22 mouse cellular contexts compared by ENCODE assay signal in the genomic region with DNA sequence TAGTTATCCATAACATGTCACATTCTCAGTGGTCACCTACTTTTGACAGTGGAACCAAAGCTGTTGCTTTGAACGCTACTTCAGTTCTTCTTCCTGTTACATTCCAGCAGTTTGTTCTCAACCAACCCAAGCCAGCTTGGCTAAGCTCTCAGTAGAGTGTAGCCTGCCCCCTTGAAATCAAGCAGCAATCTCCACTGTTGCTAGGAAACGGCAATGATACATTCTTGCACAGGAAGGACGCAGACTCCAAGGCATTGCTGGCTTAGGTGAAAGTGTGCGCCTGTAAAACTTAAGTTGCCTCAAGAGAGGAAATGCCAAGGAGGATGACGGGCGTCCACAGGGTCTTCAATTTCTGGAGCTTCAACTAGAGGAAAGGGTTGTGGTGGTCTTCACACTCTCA. TPM values are rescaled to one million over a fixed set of nuclear protein-coding genes. Genes with fewer than 3 reads are reported as not detected.
DNase-seq lines count a peak whose midpoint lies in the region; ATAC-seq and TF ChIP-seq lines count a peak whose summit lies in the region.
"Had no signal": no experiment of that assay in that cellular context is flagged by ENCODE, and none has a peak within 500 bp of the region (broad histone marks: within the 10 kb centered on the region; RNA-seq: fewer than 3 reads in every experiment).

No protein-coding gene starts in this region.

- 68% methylated on average over 6 of the region's 6 CpGs for WGBS in kidney, embryonic 15.5 days
- WGBS in limb, embryonic 14.5 days, result 76% methylated on average over 6 of the region's 6 CpGs

- DNase-seq in kidney, adult 11 months, result no peak
- peak; percentile 53 for DNase-seq in ZHBTc4 (ENCODE audit: low read depth, low spot score)
- DNase-seq in limb, embryonic 14.5 days (ENCODE audit: low spot score), result no peak
- peak; percentile 73 for DNase-seq in lung, postnatal 36 days
- DNase-seq in spleen, adult 18-20 months, result no peak
- DNase-seq: adrenal gland, postnatal 10 days; B cell, adult 2 months; cerebellum, postnatal 10 days; forebrain, postnatal 0 days; gastrocnemius, postnatal 10 days; heart, adult 2 months; heart, postnatal 4 days had no signal

- no peaks in the 10 kb centered on the region for H3K9me3 ChIP-seq in kidney, embryonic 15.5 days (replicated peaks)
- H3K9me3 ChIP-seq in limb, embryonic 14.5 days (ENCODE audit: control insufficient read depth, low read length), result no peaks in the 10 kb centered on the region
- H3K9me3 ChIP-seq: heart, embryonic 15.5 days; hindbrain, embryonic 15.5 days; intestine, embryonic 15.5 days; limb, embryonic 15.5 days; midbrain, embryonic 15.5 days; neural tube, embryonic 15.5 days had no signal

- TF ChIP-seq POLR2A in limb, embryonic 14.5 days (IDR thresholded peaks at IDR 0.05; ENCODE audit: borderline replicate concordance, extremely low read depth, insufficient read depth, insufficient read length), result no peak

- H3K4me3 ChIP-seq in kidney, embryonic 15.5 days (replicated peaks), result no peak overlapping the region
- no peak overlapping the region for H3K4me3 ChIP-seq in limb, embryonic 14.5 days (replicated peaks; ENCODE audit: low read length)
- H3K4me3 ChIP-seq: heart, adult 2 months; heart, embryonic 15.5 days; hindbrain, embryonic 15.5 days; intestine, embryonic 15.5 days; limb, embryonic 15.5 days; midbrain, embryonic 15.5 days; myocyte; neural tube, embryonic 15.5 days had no signal

- H3K4me2 ChIP-seq in kidney, embryonic 15.5 days, result no peak overlapping the region
- H3K4me2 ChIP-seq in limb, embryonic 14.5 days (replicated peaks; ENCODE audit: low read depth, low read length, severe bottlenecking), result no peak overlapping the region
- H3K4me2 ChIP-seq: heart, embryonic 15.5 days; hindbrain, embryonic 15.5 days; intestine, embryonic 15.5 days; limb, embryonic 15.5 days; midbrain, embryonic 15.5 days; neural tube, embryonic 15.5 days had no signal

- H3K4me1 ChIP-seq in kidney, embryonic 15.5 days, result 0 out of 2 replicates have a peak, but pooled peaks cover 7% of the 10 kb centered on the region
- H3K4me1 ChIP-seq in limb, embryonic 14.5 days (ENCODE audit: control insufficient read depth, insufficient read depth, low read length), result no peaks in the 10 kb centered on the region
- H3K4me1 ChIP-seq: heart, embryonic 15.5 days; hindbrain, embryonic 15.5 days; intestine, embryonic 15.5 days; limb, embryonic 15.5 days; midbrain, embryonic 15.5 days; neural tube, embryonic 15.5 days had no signal

- 0 out of 2 replicates have a peak overlapping the region, but pooled peaks have one; percentile 2 for H3K27ac ChIP-seq in kidney, embryonic 15.5 days
- H3K27ac ChIP-seq in limb, embryonic 14.5 days (replicated peaks; ENCODE audit: low read depth, low read length), result no peak overlapping the region
- H3K27ac ChIP-seq: heart, adult 2 months; heart, embryonic 15.5 days; hindbrain, embryonic 15.5 days; intestine, embryonic 15.5 days; limb, embryonic 15.5 days; midbrain, embryonic 15.5 days; neural tube, embryonic 15.5 days had no signal

- peaks cover 20% of the 10 kb centered on the region for H3K36me3 ChIP-seq in kidney, embryonic 15.5 days
- peaks cover 20% of the 10 kb centered on the region for H3K36me3 ChIP-seq in limb, embryonic 14.5 days (ENCODE audit: control insufficient read depth, insufficient read depth, low read length)
- H3K36me3 ChIP-seq: intestine, embryonic 15.5 days; midbrain, embryonic 15.5 days had no signal

- no peaks in the 10 kb centered on the region for H3K27me3 ChIP-seq in kidney, embryonic 15.5 days
- no peaks in the 10 kb centered on the region for H3K27me3 ChIP-seq in limb, embryonic 14.5 days (ENCODE audit: control insufficient read depth, insufficient read depth, low read length)
- H3K27me3 ChIP-seq: heart, embryonic 15.5 days; hindbrain, embryonic 15.5 days; intestine, embryonic 15.5 days; limb, embryonic 15.5 days; midbrain, embryonic 15.5 days; neural tube, embryonic 15.5 days had no signal

- peak; percentile 62; the same call in 1 of the 2 replicates for ATAC-seq in kidney, embryonic 15.5 days (replicated peaks; ENCODE audit: low FRiP score)
- peak; percentile 30; the same call in 1 of the 2 replicates for ATAC-seq in limb, embryonic 14.5 days (ENCODE audit: low FRiP score, low read depth)
- no peak for ATAC-seq in megakaryocyte progenitor cell, adult 5-6 weeks (replicated peaks; ENCODE audit: poor library complexity)
- ATAC-seq: forebrain, postnatal 0 days; midbrain, embryonic 15.5 days had no signal

- no peak overlapping the region for H3K9ac ChIP-seq in kidney, embryonic 15.5 days
- H3K9ac ChIP-seq in limb, embryonic 14.5 days (ENCODE audit: low read depth, low read length, severe bottlenecking), result no peak overlapping the region
- H3K9ac ChIP-seq: forebrain, postnatal 0 days; heart, embryonic 15.5 days; hindbrain, embryonic 15.5 days; intestine, embryonic 15.5 days; limb, embryonic 15.5 days; midbrain, embryonic 15.5 days; neural tube, embryonic 15.5 days had no signal

RNA-seq across cellular contexts. Expression of a gene that starts 10.7 kb away (rescaled TPM):
- 13.0 and 13.4 TPM in 2 replicates for polyA plus RNA-seq in kidney, embryonic 15.5 days (2015; fragmentation: Nextera tagmentation; extraction: Ambion mirVana)
- 5.8 and 7.0 TPM in 2 replicates for polyA plus RNA-seq in limb, embryonic 14.5 days (2012; rRNA removed)
- polyA plus RNA-seq in limb, embryonic 14.5 days (2014; fragmentation: Nextera tagmentation; extraction: Ambion mirVana), result 4.0 and 5.1 TPM in 2 replicates
- 1.8 and 3.8 TPM in 2 replicates for total RNA-seq in megakaryocyte progenitor cell, adult 5-6 weeks (2015)
- total RNA-seq in megakaryocyte progenitor cell, adult 5-6 weeks (2017), result 0.78 and 0.87 TPM in 2 replicates

RNA-seq across cellular contexts. Expression of a gene that starts 11.8 kb away (rescaled TPM):
- 226 and 233 TPM in 2 replicates for polyA plus RNA-seq in kidney, embryonic 15.5 days (2015; fragmentation: Nextera tagmentation; extraction: Ambion mirVana)
- polyA plus RNA-seq in limb, embryonic 14.5 days (2012; rRNA removed), result 50.4 and 129 TPM in 2 replicates
- polyA plus RNA-seq in limb, embryonic 14.5 days (2014; fragmentation: Nextera tagmentation; extraction: Ambion mirVana), result 210 and 219 TPM in 2 replicates
- 147 and 168 TPM in 2 replicates for total RNA-seq in megakaryocyte progenitor cell, adult 5-6 weeks (2015)
- 176 and 251 TPM in 2 replicates for total RNA-seq in megakaryocyte progenitor cell, adult 5-6 weeks (2017)

RNA-seq across cellular contexts. Expression of a gene that starts 44.4 kb away (rescaled TPM):
- polyA plus RNA-seq in kidney, embryonic 15.5 days (2015; fragmentation: Nextera tagmentation; extraction: Ambion mirVana), result 0.96 and 1.1 TPM in 2 replicates
- polyA plus RNA-seq in limb, embryonic 14.5 days (2012; rRNA removed), result 11.7 and 17.0 TPM in 2 replicates
- 12.1 and 12.2 TPM in 2 replicates for polyA plus RNA-seq in limb, embryonic 14.5 days (2014; fragmentation: Nextera tagmentation; extraction: Ambion mirVana)
- not detected in 2 replicates for total RNA-seq in megakaryocyte progenitor cell, adult 5-6 weeks (2015)
- total RNA-seq in megakaryocyte progenitor cell, adult 5-6 weeks (2017), result not detected in 2 replicates
- total RNA-seq: heart, adult 2 months; heart, postnatal 4 days; megakaryocyte-erythroid progenitor cell, adult 5-6 weeks had no signal
- polyA plus RNA-seq: heart, adult 2 months had no signal

Comparison
In these comparisons a context has a peak if more than half of its experiments do, and no peak if none do; other contexts are left out.
1. DNase-seq: peak in ZHBTc4 (single experiment) and lung, postnatal 36 days (single experiment); none in kidney, adult 11 months (single experiment), limb, embryonic 14.5 days (single experiment) and spleen, adult 18-20 months (0 of 2).